Mouse (Mus musculus) cerebellum, adult 2 months (tissue): ENCODE measurements around the gene Runx1. TPM values are rescaled to one million over a fixed set of nuclear protein-coding genes. Genes with fewer than 3 reads are reported as not detected.

Source experiments
- DNase-seq, 2 experiments: peaks; one replicate each; pipeline ENCODE4 v3.0.0; 2021
- H3K27ac ChIP-seq: fragments of 200-500 bp; 2 replicates; pipeline ENCODE4 v1.5.1; 2012; ENCODE audit warnings: low read length, control low read depth, inconsistent platforms; ENCODE audit not compliant: insufficient read depth
- H3K27me3 ChIP-seq: fragments of 200-500 bp; 2 replicates; pipeline ENCODE4 v1.6.1; 2012; ENCODE audit warnings: inconsistent platforms, mild to moderate bottlenecking, low read length, moderate library complexity; ENCODE audit not compliant: control insufficient read depth, insufficient read depth
- H3K4me1 ChIP-seq: fragments of 200-500 bp; 2 replicates; pipeline ENCODE4 v1.6.1; 2011; ENCODE audit warnings: low read length; ENCODE audit not compliant: control insufficient read depth, insufficient read depth
- H3K4me3 ChIP-seq: fragments of 200-500 bp; replicated peaks from 2 replicates; pipeline ENCODE3; 2011; ENCODE audit warnings: mild to moderate bottlenecking, low read depth, low read length, control low read depth; ENCODE audit not compliant: insufficient read depth
- CTCF ChIP-seq: fragments of 200-500 bp; IDR thresholded peaks from 2 replicates; pipeline ENCODE4 v1.5.1; 2011; ENCODE audit warnings: low read depth, mild to moderate bottlenecking, control low read depth, low read length, moderate library complexity, borderline replicate concordance; ENCODE audit not compliant: insufficient read depth
- POLR2A ChIP-seq: fragments of 200-500 bp; IDR thresholded peaks from 2 replicates; pipeline ENCODE4 v1.6.1; 2011; ENCODE audit warnings: low read length, control low read depth, borderline replicate concordance; ENCODE audit not compliant: insufficient read depth
- WGBS: fragments of 180-500 bp; shearing (Covaris S2); methylation state at CpG from one replicate; pipeline ENCODE4 v1.1.7; 2018; 5-methylcytosine and 5-hydroxymethylcytosine counted together
- polyA plus RNA-seq: library from polyadenylated mRNA; depleted of rRNA; stranded (reverse); fragments of >200 nt; gene quantifications from 2 replicates; pipeline ENCODE4 v1.2.3, GENCODE M21; 2012

Runx1 gene
- polyA plus RNA-seq, 1 experiment = 0.52 TPM

DNA sequence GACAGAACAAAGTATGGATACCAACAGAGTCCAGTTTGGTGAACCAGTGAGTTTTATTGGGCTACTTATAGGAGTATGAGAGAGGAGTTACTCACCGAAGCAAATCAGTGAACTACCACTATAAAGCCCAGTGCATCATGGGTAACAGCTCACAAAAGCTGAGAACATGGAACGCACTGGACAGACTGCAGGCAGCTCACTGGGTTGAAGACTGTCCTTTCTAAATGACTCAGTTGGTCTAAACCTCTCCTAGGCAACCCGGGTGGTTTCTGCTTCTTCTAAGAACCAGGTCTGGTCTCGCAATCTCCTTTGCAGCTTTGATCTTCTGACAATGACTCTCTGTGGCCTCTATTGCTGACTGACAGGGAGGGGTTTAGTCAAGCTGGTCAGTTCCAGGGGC is 36.5 kb upstream of the Runx1 start:
- 82% methylated on average over 4 of the region's 4 CpGs for WGBS
- H3K27ac ChIP-seq = no peak overlapping the region
- DNase-seq = no peak
- no peak overlapping the region for H3K4me3 ChIP-seq
- TF ChIP-seq POLR2A (no peak), CTCF (no peak)
- H3K27me3 ChIP-seq = no peaks in the 10 kb centered on the region
- H3K4me1 ChIP-seq = no peaks in the 10 kb centered on the region

DNA sequence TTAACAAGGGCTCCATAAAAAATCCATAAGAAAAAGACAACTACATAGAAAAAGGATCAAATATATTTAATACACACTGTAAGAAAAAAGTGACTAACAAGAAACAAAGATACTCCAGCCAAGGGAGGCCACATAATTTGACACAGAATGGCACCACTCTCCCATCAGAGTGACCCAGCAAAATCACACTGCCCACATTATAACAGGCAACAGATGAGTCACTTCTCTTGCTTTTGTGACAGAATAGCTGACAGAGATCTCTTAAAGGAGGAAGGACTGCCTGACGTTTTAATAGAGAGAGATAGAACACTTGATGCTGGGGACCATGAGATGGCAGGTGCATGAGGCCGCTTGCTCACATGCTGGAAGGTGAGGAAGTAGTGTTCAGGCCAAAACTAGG is 35.6 kb upstream of the Runx1 start:
- no peak overlapping the region for H3K4me3 ChIP-seq
- H3K27me3 ChIP-seq = no peaks in the 10 kb centered on the region
- DNase-seq = no peak
- WGBS = 74% methylated on average over 2 of the region's 2 CpGs
- no peak for TF ChIP-seq POLR2A
- TF ChIP-seq CTCF = no peak
- no peak overlapping the region for H3K27ac ChIP-seq
- H3K4me1 ChIP-seq = no peaks in the 10 kb centered on the region

DNA sequence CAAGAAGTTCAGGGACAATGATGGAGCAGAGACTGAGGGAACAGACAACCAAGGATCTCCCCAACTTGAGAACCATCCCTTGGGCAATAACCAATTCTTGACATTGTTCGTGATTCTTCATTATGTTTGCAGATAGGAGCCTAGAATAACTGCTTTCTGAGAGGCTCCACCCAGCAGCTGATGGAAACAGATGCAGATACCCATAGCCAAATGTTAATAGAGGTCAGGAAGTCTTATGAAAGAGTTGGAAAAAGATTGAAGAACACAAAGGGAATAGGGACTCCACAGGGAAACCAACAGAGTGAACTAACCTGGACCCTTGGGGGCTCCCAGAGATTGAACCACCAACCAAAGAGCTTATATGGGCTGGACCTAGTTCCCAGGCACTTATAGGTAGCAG is 34.7 kb upstream of the Runx1 start:
- Histone ChIP-seq H3K27ac (no peak overlapping the region), H3K27me3 (no peaks in the 10 kb centered on the region), H3K4me1 (no peaks in the 10 kb centered on the region), H3K4me3 (no peak overlapping the region)
- WGBS = 82% methylated on average over 1 of the region's 1 CpGs
- no peak for TF ChIP-seq POLR2A
- no peak for TF ChIP-seq CTCF
- DNase-seq = no peak

DNA sequence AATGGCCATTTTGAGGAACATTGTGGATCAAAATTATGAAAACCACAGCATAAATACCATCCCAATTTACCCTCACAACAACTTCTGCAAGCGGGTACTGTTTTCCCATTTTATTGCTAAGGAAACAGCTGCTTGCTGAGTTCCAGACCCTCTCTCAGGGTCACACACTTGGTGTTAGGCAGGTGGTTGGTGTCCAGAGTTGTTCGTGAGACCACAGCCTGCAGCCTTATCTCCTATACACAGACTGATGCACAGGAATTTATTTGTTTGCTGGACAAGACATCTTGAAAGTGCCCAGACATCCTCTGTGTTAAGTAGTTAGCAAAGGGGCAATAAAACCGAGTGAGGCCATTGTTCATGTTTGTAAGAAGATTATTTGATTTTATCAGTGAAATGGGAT is 30.8 kb upstream of the Runx1 start:
- DNase-seq = no peak

DNA sequence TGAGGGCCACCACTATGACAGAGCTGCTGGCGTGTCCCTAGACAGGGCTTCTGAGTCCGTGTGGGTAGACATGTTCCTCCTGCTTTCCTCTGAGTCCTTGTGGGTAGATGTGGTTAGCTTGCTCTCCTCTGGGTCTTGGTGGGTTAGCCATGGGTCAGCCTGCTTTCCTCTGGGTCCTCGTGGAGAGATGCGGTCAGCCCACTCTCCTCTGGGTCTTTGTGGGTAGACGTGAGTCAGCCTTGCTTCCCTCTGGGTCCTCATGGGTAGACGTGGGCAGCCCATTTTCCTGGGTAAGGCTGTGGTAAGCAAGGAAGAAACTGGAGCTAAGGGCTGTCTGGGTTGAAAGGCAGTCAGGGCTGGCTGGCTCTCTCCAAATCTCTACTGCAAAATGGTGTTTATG is 26.3 kb upstream of the Runx1 start:
- Histone ChIP-seq H3K4me1 (no peaks in the 10 kb centered on the region), H3K27me3 (no peaks in the 10 kb centered on the region), H3K27ac (no peak overlapping the region), H3K4me3 (no peak overlapping the region)
- no peak for DNase-seq
- TF ChIP-seq CTCF (no peak), POLR2A (no peak)
- 95% methylated on average over 6 of the region's 6 CpGs for WGBS

More for the DNA sequence above, 30.8 kb upstream of the Runx1 start:
- H3K27me3 ChIP-seq = no peaks in the 10 kb centered on the region
- no peak overlapping the region for H3K4me3 ChIP-seq
- TF ChIP-seq POLR2A (no peak), CTCF (no peak)
- H3K4me1 ChIP-seq = no peaks in the 10 kb centered on the region
- WGBS = 90% methylated on average over 3 of the region's 3 CpGs
- no peak overlapping the region for H3K27ac ChIP-seq

DNA sequence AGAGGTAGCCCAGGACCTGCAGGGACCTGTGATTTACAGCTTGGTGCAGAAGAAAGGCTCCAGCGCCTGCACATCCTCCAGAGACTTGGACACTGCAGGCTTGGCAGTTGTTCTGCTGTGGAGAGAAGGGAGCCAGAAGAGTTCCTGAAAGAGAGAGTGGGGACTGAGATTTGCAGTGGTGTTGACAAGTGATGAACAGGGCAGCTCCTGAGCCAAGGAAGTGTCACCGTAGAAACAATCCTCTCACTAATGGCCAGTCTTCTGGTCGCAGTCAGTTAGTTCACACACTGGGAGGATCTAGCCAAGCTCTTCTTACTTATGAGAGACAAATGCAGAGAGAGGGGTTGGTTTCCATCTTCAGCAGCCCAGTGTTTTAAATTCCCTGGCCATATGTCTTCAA is 24.5 kb upstream of the Runx1 start:
- H3K27ac ChIP-seq = no peak overlapping the region
- 33% methylated on average over 3 of the region's 3 CpGs for WGBS
- TF ChIP-seq CTCF = no peak
- TF ChIP-seq POLR2A = no peak
- H3K4me1 ChIP-seq = no peaks in the 10 kb centered on the region
- H3K27me3 ChIP-seq = no peaks in the 10 kb centered on the region
- H3K4me3 ChIP-seq = no peak overlapping the region
- no peak for DNase-seq

DNA sequence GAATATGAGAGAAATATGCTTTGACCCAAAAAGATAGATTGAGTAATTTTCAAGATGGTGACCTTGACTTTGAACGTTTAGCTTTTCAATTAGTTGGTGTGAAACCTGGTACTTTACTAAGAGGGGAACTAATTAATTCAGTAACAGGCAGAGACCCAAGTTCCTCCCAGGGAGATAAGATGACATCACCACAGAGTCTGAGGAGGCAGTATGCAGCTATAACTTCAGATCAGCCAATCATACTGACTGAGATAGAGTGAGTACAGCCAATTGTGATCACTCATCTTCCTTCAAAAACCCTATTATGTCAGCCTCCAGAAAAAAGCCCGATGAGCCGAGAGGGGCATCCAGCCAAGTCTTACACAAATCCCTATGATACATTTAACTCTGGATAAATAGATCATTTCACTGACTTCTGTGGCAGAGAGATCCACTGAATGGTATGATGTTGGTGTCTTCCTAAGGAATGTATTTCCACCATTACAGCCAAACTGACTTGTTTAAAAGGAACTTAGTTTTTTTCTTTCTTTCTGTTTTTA is 21.9 kb upstream of the Runx1 start:
- no peak for DNase-seq
- TF ChIP-seq CTCF (no peak), POLR2A (no peak)
- WGBS = 21% methylated on average over 3 of the region's 3 CpGs
- H3K27ac ChIP-seq = no peak overlapping the region
- H3K27me3 ChIP-seq = no peaks in the 10 kb centered on the region
- H3K4me3 ChIP-seq = no peak overlapping the region
- H3K4me1 ChIP-seq = no peaks in the 10 kb centered on the region

DNA sequence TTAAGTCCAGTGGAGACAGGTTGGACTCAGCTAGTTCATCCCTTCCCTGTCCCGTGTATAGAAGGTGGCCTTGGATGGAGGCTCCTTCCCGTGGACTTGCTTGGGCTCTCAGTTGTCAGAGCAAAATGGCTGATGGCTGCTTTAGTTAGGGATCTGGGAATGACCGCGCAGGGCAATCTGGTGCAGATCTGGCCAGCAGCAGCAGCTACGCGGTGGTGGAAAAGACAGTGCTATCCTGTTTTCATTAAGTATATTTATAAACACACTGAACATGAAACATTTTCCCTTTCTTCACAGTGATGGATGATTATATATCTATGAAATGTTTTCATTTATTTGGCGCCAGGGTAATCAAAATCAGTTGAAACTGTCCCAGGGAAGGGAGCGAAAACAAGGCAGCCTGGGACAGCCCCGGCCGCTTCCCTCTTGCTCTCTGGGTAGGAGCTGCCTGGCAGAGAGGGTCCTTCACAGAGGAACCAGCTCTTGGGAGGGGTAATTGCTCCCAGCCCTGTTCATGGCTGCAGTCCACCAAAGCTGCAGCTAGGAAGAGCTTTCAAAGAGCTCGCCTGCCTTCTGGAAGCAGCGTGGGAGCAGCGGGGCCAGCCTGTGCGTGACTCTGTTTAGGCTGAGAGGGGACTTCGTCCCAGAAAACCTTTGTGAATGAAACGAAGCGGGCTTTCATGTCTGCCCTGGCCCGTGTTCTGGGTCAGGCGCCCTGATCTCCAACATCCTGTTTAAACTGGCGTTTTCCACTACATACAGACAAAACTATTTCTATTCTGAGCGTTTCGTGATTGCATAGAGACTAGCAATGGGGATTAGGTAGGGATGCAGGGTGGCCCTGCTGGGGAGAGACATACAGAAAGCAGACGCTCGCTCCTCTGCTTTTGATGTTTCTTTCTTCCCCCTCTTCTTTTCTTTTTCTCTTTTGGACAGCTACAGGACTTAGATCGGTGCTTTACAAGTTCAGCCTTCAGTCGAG is 19.6 kb upstream of the Runx1 start:
- WGBS = 58% methylated on average over 26 of the region's 26 CpGs
- no peak for DNase-seq
- no peaks in the 10 kb centered on the region for H3K27me3 ChIP-seq
- H3K4me3 ChIP-seq = no peak overlapping the region
- no peaks in the 10 kb centered on the region for H3K4me1 ChIP-seq
- TF ChIP-seq POLR2A = no peak
- no peak for TF ChIP-seq CTCF
- H3K27ac ChIP-seq = no peak overlapping the region
